9 mouse cellular contexts compared by ENCODE assay signal in genomic region chr5:53469098-53469776, GRCm38 (mm10). TPM values are rescaled to one million over a fixed set of nuclear protein-coding genes. Genes with fewer than 3 reads are reported as not detected.
DNase-seq lines count a peak whose midpoint lies in the region; ATAC-seq and TF ChIP-seq lines count a peak whose summit lies in the region.
"Had no signal": no experiment of that assay in that cellular context is flagged by ENCODE, and none has a peak within 500 bp of the region (broad histone marks: within the 10 kb centered on the region; RNA-seq: fewer than 3 reads in every experiment).

No protein-coding gene starts in this region.

- 56% methylated on average over 6 of the region's 6 CpGs for WGBS in embryonic facial prominence, embryonic 15.5 days
- WGBS in intestine, embryonic 15.5 days = 42% methylated on average over 6 of the region's 6 CpGs
- WGBS in liver, embryonic 13.5 days (ENCODE audit: insufficient replicate concordance) = 45% methylated on average over 6 of the region's 6 CpGs
- WGBS in neural tube, embryonic 15.5 days = 82% methylated on average over 6 of the region's 6 CpGs

- no peak for ATAC-seq in embryonic facial prominence, embryonic 15.5 days (ENCODE audit: insufficient number of reproducible peaks, low FRiP score, low TSS enrichment, low read depth)
- ATAC-seq in intestine, embryonic 15.5 days = peak; percentile 61
- no peak for ATAC-seq in liver, embryonic 13.5 days (ENCODE audit: low read depth)
- no peak for ATAC-seq in neural tube, embryonic 15.5 days (ENCODE audit: low FRiP score)

- DNase-seq in ES-E14 (ENCODE audit: low read depth, low spot score) = no peak
- DNase-seq in liver, embryonic 13.5 days = no peak
- no peak for DNase-seq in left cerebral cortex, postnatal 4 days
- DNase-seq in frontal cortex, adult 2 months (ENCODE audit: extremely low spot score in 1 of 2, low spot score in 1 of 2) = no peak
- DNase-seq: thymus, postnatal 36 days had no signal

- H3K9ac ChIP-seq in ES-E14 (ENCODE audit: insufficient read depth, low read depth, low read length, poor library complexity, severe bottlenecking) = peak overlapping the region; percentile 35; the same call in 1 of the 2 replicates
- no peak overlapping the region for H3K9ac ChIP-seq in embryonic facial prominence, embryonic 15.5 days
- H3K9ac ChIP-seq in intestine, embryonic 15.5 days = no peak overlapping the region
- H3K9ac ChIP-seq in liver, embryonic 13.5 days = no peak overlapping the region
- no peak overlapping the region for H3K9ac ChIP-seq in neural tube, embryonic 15.5 days (replicated peaks)
- H3K9ac ChIP-seq: limb, embryonic 12.5 days had no signal

- peaks cover 17 to 54% of the 10 kb centered on the region in 2 experiments for H3K4me1 ChIP-seq in ES-E14 (ENCODE audit: control insufficient read depth in 2 of 2, insufficient read depth in 2 of 2, low read length in 2 of 2, poor library complexity in 1 of 2)
- H3K4me1 ChIP-seq in embryonic facial prominence, embryonic 15.5 days = peaks cover 20% of the 10 kb centered on the region
- peaks cover 21% of the 10 kb centered on the region for H3K4me1 ChIP-seq in intestine, embryonic 15.5 days (replicated peaks)
- H3K4me1 ChIP-seq in liver, embryonic 13.5 days (replicated peaks) = no peaks in the 10 kb centered on the region
- 0 out of 2 replicates have a peak, but pooled peaks cover 2% of the 10 kb centered on the region for H3K4me1 ChIP-seq in neural tube, embryonic 15.5 days

- H3K4me2 ChIP-seq in embryonic facial prominence, embryonic 15.5 days (replicated peaks) = peak overlapping the region; percentile 21; the same call in 1 of the 2 replicates
- peak overlapping the region; percentile 47 for H3K4me2 ChIP-seq in intestine, embryonic 15.5 days (replicated peaks)
- peak overlapping the region; percentile 33 for H3K4me2 ChIP-seq in liver, embryonic 13.5 days
- no peak overlapping the region for H3K4me2 ChIP-seq in neural tube, embryonic 15.5 days
- H3K4me2 ChIP-seq: limb, embryonic 12.5 days had no signal

- no peaks in the 10 kb centered on the region for H3K9me3 ChIP-seq in ES-E14 (ENCODE audit: control insufficient read depth, insufficient read depth, low read depth, low read length)
- no peaks in the 10 kb centered on the region for H3K9me3 ChIP-seq in embryonic facial prominence, embryonic 15.5 days (replicated peaks)
- H3K9me3 ChIP-seq in intestine, embryonic 15.5 days = no peaks in the 10 kb centered on the region
- no peaks in the 10 kb centered on the region for H3K9me3 ChIP-seq in liver, embryonic 13.5 days (replicated peaks)
- no peaks in the 10 kb centered on the region for H3K9me3 ChIP-seq in neural tube, embryonic 15.5 days (replicated peaks)
- H3K9me3 ChIP-seq: limb, embryonic 12.5 days had no signal

- H3K36me3 ChIP-seq in ES-E14 (ENCODE audit: control insufficient read depth, insufficient read depth, low read length, poor library complexity, severe bottlenecking) = no peaks in the 10 kb centered on the region
- no peaks in the 10 kb centered on the region for H3K36me3 ChIP-seq in embryonic facial prominence, embryonic 15.5 days
- no peaks in the 10 kb centered on the region for H3K36me3 ChIP-seq in intestine, embryonic 15.5 days
- no peaks in the 10 kb centered on the region for H3K36me3 ChIP-seq in liver, embryonic 13.5 days
- H3K36me3 ChIP-seq in neural tube, embryonic 15.5 days = no peaks in the 10 kb centered on the region
- H3K36me3 ChIP-seq: limb, embryonic 12.5 days had no signal

- H3K27ac ChIP-seq in ES-E14 (ENCODE audit: insufficient read depth, low read depth, low read length, poor library complexity, severe bottlenecking) = peak overlapping the region; percentile 80
- H3K27ac ChIP-seq in embryonic facial prominence, embryonic 15.5 days (replicated peaks) = peak overlapping the region; percentile 65
- H3K27ac ChIP-seq in intestine, embryonic 15.5 days = peak overlapping the region; percentile 41
- no peak overlapping the region for H3K27ac ChIP-seq in liver, embryonic 13.5 days
- no peak overlapping the region for H3K27ac ChIP-seq in neural tube, embryonic 15.5 days (replicated peaks)

- intact Hi-C loops in left cerebral cortex, postnatal 4 days (cut with DNase I) = no loop called here

- no peaks in the 10 kb centered on the region for H3K27me3 ChIP-seq in embryonic facial prominence, embryonic 15.5 days
- no peaks in the 10 kb centered on the region for H3K27me3 ChIP-seq in intestine, embryonic 15.5 days (replicated peaks)
- H3K27me3 ChIP-seq in liver, embryonic 13.5 days = peaks cover 2% of the 10 kb centered on the region; the same call in 1 of the 2 replicates
- H3K27me3 ChIP-seq in neural tube, embryonic 15.5 days (replicated peaks) = no peaks in the 10 kb centered on the region

- in situ Hi-C loops in ES-E14 (cut with MboI; ENCODE audit: low sequenced_read_pairs in 2 of 2, unreplicated experiment in 2 of 2) = no loop called here

- H3K4me3 ChIP-seq in ES-E14 (ENCODE audit: insufficient read depth in 1 of 2, low read depth in 1 of 2, low read length in 2 of 2, poor library complexity in 1 of 2, severe bottlenecking in 1 of 2) = peak overlapping the region; percentile 14 to 31
- H3K4me3 ChIP-seq in embryonic facial prominence, embryonic 15.5 days (replicated peaks) = no peak overlapping the region
- no peak overlapping the region for H3K4me3 ChIP-seq in intestine, embryonic 15.5 days (replicated peaks)
- H3K4me3 ChIP-seq in liver, embryonic 13.5 days (replicated peaks) = no peak overlapping the region
- H3K4me3 ChIP-seq in neural tube, embryonic 15.5 days (replicated peaks) = no peak overlapping the region
- H3K4me3 ChIP-seq: limb, embryonic 12.5 days had no signal

TF ChIP-seq in ES-E14, 5 proteins besides CTCF, POLR2A, EP300 and RAD21:
- TF ChIP-seq ZNF384 (IDR thresholded peaks at IDR 0.05; ENCODE audit: low read depth, low read length) = no peak
- TF ChIP-seq MAFK (IDR thresholded peaks at IDR 0.05; ENCODE audit: insufficient read depth, low read depth, low read length) = no peak
- no peak for TF ChIP-seq ZC3H11A (IDR thresholded peaks at IDR 0.05; ENCODE audit: borderline replicate concordance, low read depth, low read length)
- TF ChIP-seq CHD2 (IDR thresholded peaks at IDR 0.05; ENCODE audit: low read depth, low read length) = no peak
- no peak for TF ChIP-seq HCFC1 (IDR thresholded peaks at IDR 0.05; ENCODE audit: borderline replicate concordance, insufficient read depth, low read length)

RNA-seq across cellular contexts. Expression of gene Rbpj, which starts 3.3 kb away (rescaled TPM):
- total RNA-seq in ES-E14 (2012; rRNA removed) = 159 and 188 TPM in 2 replicates
- polyA plus RNA-seq in embryonic facial prominence, embryonic 15.5 days (2015; fragmentation: Nextera tagmentation; extraction: Ambion mirVana) = 36.4 and 37.6 TPM in 2 replicates
- polyA plus RNA-seq in intestine, embryonic 15.5 days (2015; fragmentation: Nextera tagmentation; extraction: Ambion mirVana) = 24.6 and 27.9 TPM in 2 replicates
- polyA plus RNA-seq in liver, embryonic 13.5 days (2015; fragmentation: Nextera tagmentation; extraction: Ambion mirVana) = 7.4 and 10.3 TPM in 2 replicates
- 10 to 100 TPM; 27.5 to 35.5 TPM for total RNA-seq in left cerebral cortex, postnatal 4 days (2021)
- 23.9 and 24.7 TPM in 2 replicates for polyA plus RNA-seq in neural tube, embryonic 15.5 days (2015; fragmentation: Nextera tagmentation; extraction: Ambion mirVana)
- polyA plus RNA-seq in frontal cortex, adult 2 months (2012; rRNA removed) = 22.2 and 23.0 TPM in 2 replicates

Comparison
In these comparisons a context has a peak if more than half of its experiments do, and no peak if none do; other contexts are left out.
1. H3K27ac ChIP-seq: peak in ES-E14 (single experiment), embryonic facial prominence, embryonic 15.5 days (single experiment) and intestine, embryonic 15.5 days (single experiment); none in liver, embryonic 13.5 days (single experiment) and neural tube, embryonic 15.5 days (single experiment).
2. H3K4me3 ChIP-seq: peak in ES-E14 (2 of 2); none in embryonic facial prominence, embryonic 15.5 days (single experiment), intestine, embryonic 15.5 days (single experiment), liver, embryonic 13.5 days (single experiment) and neural tube, embryonic 15.5 days (single experiment).